Mouse (Mus musculus): ENCODE measurements around the gene Hacd3.

GRCm38 (mm10) chr9:64953190-64953589 is 68.3 kb downstream of the Hacd3 start:
- TF ChIP-seq CTCF (IDR thresholded peaks at IDR 0.05; ENCODE audit: low read depth), result no peak
- TF ChIP-seq EP300 (IDR thresholded peaks at IDR 0.05; ENCODE audit: low read depth), result no peak

Measured in heart, postnatal 0 days (tissue).